Mouse (Mus musculus) gonadal fat pad, adult 2 months (tissue): ENCODE data around the gene Mpig6b. TPM values are rescaled to one million over a fixed set of nuclear protein-coding genes. Genes with fewer than 3 reads are reported as not detected.

Experiments
- DNase-seq: peaks from one replicate; pipeline ENCODE4 v3.0.0-alpha.2; 2012; ENCODE audit warnings: low read depth
- polyA plus RNA-seq: library from polyadenylated mRNA; depleted of rRNA; stranded (reverse); fragments of >200 nt; gene quantifications from 2 replicates; pipeline ENCODE4 v1.2.3, GENCODE M21; 2012

Mpig6b gene
- polyA plus RNA-seq, 1 experiment, result 1.5 TPM

DNA sequence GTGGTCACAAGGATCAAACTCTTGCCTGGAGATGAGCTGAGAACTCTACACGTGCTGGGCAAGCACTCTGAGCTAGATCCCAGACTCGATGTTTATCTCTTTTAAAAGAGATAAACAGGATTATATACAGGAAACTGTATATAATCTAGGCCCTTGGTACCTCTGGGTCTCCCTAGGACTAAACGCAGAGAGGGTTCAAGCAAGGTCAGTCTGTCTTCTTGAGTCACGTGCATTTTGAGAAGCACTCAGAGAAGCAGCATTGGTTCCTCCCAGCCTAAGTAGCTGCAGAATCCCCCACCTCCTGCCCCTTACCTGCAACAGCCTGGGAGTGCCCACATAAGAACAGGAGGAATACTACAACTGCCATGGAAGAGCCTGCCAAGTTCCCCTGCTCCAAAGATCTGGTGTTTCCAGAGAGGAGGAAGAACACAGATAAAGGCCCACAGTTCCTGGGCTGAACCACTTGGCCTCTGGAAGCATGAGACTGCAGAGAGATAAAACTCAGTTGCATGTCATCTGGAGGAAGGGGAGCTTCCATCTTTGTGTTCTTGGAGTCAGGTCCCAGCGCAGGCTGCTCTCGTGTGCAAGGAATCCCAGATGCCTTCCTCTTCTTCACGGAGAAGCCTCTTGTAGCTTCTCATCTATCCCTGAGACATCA lies 19.4 kb upstream of the Mpig6b start, which contains the start of gene Ly6g6f:
Gene Ly6g6f (minus strand): TSS at position 403 of the 658 bp plus-strand sequence.
- DNase-seq, result no peak

DNA sequence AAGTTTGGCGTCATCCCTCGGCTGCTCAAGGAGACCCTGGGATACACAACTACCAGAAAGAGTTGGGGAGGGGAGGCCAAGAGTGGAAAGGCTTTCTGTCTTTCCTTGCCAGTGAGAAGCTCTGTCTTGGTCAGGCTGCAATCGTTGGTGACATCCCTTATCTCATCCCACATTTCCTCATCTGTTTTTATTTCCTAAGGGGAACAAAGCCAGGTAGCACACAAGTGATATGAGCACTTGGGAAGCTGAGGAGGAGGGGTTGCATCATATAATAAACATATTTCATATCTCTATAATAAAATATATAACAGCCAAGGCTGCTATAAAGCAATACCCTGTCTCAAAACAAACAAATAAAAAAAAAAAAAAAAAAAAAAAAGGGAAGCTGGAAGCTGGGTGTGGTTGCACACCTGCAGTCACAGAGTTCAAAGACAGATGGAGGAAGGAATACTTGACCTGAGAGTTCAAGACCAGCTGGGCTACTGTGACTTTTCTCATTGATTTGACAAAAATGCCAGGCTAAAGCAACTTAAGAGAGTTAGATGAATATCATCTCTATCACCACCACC lies 18.0 kb upstream of the Mpig6b start:
- DNase-seq, result no peak

DNA sequence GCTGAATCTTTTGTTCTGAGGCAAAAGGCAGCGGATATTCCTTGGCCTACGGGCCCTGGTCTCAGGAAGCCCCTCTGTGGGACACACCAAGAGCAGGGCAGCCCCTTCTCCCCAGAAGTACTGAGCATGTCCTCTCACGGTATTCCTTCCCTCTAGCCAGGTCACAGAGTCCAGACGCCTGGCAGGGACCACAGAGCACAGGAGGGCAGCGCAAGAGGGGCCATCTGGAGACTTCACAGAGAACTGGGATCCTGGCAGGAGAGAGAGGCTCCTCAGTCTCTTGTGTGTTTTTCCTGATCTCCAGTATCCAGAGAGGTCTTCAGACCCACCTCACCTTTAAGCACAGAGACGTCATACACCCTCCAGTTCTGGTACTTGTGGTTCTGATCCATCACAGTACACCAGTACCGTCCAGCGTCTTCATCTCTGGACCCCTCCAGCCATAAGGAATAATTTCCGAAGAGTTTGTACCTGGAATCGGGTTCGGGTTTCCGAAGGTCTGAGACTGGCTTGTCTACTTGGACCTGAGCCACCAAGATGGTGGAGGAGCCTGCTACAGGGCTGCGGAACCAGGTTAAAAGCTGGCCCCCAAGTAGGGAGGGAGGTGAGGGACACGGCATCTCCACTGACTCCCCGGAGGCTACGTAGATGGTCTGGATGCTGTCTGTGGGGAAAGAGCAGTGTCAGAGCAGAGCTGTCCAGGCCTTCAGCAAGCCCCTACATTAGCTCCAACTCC lies 17.0 kb upstream of the Mpig6b start:
- no peak for DNase-seq

DNA sequence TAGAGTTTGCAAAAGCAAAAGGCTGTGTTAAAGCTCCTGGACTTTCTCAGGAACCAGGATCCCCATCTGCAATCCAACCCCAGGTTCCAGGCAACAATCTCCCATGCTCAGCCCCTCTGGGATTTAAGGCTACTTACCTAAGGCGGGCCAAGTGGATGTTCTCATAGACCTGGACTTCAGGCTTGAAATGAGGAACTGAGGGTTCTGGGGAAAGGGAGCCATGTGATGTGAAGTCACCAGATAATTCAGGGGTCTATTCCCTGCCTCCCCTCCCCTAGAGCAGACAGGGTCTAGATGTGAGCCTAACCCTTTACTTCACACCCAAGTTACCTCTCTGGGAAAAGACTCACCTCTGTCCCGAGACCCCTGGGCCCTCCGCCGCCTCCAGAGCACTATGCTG lies 14.7 kb upstream of the Mpig6b start:
- no peak for DNase-seq

DNA sequence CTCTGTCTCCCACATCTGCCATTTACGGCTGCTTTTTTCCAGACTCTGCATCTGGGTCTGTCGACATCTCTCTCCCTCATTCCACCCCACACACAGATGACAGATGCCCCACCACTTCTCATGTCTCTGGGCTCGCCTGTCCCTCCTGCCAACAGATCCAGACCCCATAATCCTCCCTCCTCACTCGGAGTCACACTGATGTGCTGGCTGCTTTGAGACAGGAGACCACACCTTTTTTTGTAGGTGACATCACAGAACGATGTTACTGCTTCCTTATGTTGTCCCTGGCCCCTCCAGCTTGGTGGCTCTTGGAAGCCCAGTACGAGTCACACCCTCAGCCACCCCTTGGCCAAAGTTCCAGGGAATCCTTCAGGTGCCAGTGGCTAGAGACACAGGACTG lies 14.3 kb upstream of the Mpig6b start:
- no peak for DNase-seq

DNA sequence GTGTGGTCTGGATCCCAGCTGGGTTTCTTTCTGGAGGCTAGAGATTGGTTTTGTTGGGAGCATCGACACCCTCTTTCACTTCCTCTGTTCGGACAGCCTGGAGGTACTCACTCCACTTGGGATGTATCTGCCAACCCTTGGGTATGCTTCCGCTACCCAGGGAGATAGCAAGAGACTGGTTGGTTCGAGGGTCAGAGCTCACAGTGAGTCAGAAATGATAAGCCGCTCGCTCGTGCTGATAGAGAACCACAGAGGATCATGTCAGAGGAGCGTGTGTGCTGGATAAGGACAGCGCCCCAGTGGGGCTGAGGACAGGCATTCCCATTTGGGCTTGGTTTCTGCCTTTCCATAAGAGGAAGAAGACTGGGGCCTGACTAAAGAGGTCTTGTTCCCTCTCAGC lies 13.8 kb upstream of the Mpig6b start:
- no peak for DNase-seq

DNA sequence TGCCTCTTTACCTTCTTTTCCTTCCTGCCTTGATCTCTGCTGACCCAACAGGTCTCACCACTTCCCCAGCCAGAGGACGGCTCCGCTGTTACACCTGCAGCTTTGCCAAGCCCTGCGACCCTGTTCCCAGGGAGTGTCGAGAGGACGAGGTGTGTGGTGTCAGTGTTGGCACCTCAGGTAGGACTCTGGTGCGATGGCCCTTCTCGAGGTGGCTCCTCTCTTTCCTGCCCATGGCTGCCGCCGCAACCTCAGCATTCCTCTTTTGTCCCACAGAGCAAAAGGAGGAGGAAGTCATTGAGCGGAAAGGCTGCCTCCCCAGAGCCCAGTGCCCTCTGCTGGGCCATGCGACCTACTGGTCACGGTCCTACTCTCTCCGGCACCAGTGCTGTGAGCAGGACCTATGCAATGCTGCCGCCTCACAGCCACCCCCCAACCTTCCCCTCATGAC lies 11.8 kb upstream of the Mpig6b start, which contains the start of gene Ly6g6d:
Gene Ly6g6d (minus strand): TSS at position 280 of the 448 bp plus-strand sequence.
- DNase-seq, result no peak

DNA sequence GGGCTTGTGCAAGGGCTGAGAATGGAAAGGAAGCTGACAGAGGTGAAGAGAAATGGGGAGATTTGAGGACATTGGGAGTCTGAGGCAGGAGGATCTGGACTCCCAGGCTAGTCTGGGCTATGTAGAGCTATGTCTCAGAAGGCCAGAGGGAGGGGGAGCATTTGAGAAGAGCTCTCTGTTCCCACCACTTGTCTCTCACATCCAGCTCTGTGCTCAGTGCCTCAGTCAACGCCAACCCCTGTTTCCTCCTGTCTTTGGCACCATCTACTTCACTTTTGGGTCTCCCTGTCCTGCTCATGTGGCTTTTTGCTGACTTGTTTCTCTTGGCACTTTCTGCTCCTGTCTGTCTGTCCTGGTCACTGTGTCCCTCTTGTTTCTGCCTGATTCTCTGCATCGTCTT lies 11.3 kb upstream of the Mpig6b start:
- no peak for DNase-seq

DNA sequence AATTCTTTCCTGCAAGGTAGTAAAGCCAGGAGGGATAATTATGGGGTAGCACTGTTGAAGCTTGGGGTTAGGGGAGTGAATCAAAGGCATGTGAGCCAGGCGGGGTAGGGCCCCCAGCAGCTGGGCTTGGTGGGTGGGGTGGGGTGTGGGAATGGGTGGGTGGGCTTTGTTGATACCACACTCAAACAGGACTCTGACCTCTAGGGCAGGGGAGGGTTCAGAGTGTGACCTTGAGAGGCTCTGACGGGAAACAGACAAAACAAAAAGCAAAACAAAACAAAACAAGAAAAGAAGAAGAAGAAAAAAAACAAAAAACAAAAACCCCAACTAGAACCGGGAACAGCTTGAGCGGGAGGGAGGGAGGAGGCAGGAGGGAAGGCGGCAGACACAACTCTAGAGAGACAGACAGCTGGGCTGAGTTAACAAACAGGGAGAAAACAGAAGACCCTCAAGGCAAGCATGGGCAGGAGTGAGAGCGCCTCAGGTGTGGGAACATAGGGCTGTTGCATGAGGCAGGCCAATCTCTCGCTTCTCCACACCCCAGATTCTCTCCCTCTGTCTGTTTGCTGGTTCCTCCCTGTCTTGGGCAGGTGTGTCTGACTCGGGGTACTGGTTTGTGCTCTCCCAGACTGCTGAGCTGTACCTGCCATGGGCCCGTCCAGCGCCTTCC lies 10.7 kb upstream of the Mpig6b start, which contains the start of gene Ly6g6e:
Gene Ly6g6e (plus strand): TSS at position 396 of the 670 bp plus-strand sequence.
- DNase-seq, result no peak

DNA sequence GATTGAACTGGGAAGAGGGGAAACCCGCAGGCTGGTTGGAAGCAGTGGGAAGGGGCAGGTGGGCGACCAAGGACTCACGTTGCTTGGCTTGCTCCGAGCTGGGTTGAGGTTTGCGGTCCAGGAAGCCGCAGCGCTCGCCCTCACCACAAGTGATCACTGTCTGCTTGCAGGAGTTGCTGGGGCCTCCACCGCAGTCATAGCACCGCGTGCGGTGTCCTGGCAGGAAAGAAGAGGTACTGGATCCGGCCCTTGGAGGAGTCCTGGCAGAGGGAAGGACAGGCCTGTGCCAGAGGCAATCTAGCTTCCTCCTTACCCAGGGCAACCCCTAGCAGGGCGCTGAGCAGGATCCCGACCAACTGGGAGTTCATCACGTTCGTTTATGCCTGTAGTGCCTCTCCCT lies 8.1 kb upstream of the Mpig6b start:
- no peak for DNase-seq

DNA sequence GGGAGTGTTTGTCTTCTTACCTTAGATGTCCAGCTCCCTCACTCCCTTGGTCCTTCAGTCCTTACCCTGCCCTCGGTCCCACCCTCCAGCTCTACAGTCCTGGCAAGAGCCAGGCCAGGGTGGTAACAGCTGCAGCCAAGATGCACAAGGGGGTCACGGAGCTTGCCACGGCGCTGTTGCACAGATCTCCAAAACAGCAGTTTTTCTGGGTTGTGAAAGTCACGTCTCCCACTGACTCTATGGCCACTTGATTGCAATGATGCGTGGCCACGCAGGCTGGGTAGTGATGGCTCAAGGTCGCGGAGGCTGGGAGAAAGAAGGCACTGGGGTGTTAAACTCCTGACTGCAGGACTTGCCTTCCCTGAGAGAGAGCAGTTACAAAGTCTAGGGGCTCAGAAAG lies 5.5 kb upstream of the Mpig6b start:
- DNase-seq, result no peak

DNA sequence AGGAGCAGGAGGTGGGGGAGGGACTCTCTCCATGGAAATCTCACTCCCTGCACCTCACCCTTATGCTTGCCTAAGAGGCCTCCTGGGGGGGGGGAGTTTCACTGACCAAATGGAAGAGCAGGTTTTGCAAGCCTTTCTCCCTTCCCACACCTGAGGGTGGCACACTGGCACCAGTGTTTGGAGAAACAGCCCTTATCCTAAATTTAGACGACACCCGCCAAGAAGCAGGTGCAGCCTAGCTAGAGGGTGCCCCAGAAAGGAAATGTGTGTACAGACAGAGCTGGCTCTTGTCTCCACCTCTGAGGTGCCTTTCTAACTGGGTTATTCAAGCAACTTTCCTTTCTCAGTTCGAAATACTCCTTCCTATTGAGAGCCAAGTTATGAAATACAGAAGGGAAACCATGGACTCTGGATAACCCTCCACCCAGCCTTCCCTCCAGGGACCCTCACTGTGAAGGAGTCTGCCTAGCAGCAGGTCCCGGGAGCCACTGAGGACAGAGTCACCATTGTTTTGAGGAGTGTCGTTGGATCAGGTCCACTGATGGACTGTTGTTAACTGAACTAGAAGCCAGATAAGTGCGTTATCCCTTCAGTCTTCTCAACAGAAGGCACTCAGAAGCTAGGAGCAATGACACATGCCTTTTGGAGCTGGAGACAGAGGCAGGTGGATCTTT lies 4.7 kb upstream of the Mpig6b start:
- DNase-seq, result peak; percentile 84

DNA sequence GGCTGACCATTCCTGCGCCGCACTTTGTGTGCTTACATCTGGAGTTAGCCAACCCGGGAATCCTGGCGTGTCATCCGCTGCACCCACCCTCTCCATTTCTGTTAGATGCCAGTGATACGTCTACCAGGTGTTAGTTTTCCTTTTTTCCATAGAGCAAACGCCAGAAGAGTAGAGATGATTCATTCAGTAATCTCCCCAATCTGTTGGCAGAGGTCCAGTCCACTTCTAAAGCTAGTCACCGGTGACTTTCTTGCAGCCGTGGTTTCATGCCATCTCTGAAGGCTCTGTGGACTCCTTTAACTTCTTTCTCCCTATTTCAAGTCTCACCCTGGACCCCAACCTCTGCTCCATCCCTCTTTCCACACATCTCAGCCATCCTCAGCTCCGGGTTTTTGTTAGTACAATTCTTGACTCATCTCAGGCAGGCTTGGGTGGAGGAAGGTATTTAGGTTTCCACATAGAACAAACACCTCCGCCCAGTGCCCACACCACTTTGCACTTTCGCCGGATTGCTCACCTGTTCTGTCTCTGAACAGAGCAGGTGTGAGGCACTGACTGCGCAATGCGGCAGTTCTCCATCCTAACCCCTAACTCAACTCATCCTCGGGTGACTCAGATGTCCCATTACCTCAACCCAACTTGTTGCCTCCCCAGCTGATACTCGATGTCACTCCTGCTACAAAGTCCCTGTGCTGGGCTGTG lies 2.4 kb upstream of the Mpig6b start:
- no peak for DNase-seq

DNA sequence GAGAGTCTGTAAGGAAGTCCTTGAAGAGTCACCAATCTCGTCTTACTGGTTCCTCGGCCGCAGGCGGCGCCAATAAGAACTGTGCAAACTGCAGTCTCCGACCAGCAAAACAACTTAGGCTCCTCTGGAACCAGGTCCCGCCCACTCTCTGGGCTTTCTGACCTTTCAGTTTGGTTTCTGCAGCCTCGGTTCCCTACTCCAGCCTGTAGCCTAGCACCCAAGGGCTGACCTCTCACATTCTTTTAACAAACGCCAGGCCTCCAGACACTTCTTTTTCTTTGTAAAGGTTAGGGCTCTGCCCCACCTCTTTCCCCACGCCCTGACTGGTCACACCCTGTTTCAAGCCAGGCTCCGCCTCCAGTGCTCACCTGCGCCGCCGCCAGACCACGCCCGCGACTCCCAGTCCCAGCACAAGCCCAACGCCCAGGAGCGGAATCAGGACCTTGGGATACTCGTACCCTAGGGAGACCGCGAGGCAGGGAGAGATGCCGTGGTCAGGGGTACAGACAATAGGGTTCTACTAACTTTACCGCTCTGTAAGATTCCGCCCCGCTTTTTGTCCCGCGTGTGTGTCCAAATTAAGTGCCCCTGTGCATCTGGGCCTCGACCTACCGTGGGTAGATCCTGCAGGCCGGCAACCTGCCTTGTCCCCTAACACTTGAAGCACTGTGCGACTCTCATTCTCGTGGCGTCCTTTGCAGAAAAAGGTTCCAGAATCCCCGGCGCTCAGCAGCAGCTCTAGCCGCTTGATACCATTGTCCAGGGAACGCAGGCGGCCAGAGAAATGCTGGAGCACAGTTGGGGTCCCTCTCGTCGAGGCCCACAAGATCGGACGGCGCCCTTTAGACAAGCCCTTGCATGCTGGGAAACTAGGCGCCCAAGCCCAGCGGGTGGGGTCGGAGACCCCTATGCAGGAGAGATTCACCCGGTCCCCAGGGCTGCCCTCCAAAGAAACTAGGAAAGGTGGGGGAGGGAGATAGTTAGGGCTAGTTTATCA lies 735 bp downstream of the Mpig6b start, which contains the start of gene Ly6g6c:
Gene Ly6g6c (plus strand): TSS at position 438 of the 997 bp plus-strand sequence.
- peak; percentile 86 for DNase-seq

DNA sequence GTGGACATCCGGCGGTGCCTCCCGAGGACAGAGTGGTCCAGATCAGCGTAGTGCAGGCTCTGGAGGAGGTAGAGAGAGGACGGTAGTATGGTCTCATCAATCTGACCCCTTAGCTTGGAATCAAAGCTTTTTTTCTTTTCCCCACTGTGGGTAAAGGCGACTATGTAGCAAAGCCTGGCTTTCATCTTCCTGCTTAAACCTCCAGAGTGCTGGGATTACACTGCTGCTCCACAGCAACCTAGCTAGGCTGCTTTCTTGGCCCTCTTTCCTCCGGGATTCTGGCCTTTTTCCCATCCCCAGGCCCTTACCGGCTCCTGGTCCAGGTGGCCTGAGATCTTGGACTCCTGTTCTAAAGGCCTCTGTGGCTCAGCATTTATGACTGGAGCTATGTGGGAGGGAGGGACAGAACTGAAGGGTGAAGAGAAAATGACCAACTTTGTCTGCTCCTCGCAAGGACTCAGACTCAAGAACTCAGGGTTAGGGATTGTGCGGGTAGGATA lies 1.6 kb downstream of the Mpig6b start:
- no peak for DNase-seq

DNA sequence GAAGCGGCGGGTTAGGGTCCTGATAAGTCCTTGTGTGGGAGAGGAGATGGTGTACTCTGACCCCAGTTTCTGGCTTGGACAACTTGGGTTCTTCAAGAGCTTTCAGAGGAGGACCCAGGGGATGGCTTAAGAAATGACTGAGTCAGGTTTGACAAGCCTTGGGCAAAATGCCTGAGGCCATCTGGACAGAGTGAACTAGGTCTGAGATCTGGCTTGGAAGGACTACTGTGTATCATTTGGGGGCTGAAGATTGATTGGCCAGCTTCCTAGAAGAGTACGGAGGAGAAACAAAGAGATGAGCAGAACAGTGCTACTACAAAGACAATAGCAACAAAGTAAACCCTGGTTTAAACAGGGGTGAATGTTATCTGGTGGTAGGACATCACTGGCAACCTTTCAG lies 2.5 kb downstream of the Mpig6b start:
- DNase-seq, result no peak

DNA sequence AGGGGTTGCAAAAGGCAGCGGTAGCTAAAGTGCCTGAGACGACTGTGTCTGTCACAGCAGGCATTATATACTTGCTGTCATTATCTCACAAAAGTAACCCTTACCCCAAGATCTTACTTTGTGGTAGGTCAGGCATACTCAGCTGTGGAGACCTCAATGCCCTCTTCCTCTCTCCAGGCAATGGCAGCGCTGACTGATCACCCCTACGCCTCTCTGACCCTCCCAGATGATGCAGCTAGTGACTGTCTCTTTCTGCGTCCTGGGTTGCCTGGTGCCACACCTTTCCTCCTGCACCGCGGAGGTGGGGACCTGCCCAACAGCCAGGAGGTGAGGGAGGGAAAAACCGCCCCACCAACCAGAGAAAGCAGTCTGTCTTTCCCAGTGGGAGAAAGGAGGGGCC lies 4.7 kb downstream of the Mpig6b start:
- DNase-seq, result no peak

DNA sequence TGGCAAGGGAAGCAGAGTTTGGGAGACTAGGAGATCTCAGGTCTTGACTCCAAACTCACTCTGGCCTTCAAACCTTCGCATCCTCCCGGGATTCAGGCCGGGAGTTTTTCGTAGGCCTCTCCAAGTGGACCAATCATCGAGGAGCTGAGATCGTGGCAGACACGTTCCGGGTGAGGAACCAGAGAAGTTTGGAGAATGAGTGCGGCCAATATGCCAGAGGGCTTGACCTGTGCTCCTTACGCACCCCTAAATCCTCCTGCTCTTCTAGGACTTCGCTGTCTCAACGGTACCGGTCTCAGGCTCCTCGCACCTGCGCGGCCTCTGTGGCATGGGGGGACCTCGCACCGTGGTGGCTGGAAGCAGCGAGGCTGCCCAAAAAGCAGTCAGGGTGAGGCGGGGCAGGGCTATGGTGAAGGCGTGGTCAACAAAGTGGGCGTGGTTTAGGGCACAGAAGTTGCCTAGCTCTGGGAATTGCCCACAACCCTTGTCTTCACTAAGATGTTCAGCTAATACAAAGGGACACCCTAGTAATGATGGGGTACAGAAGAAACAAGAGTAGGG lies 5.2 kb downstream of the Mpig6b start:
- no peak for DNase-seq

DNA sequence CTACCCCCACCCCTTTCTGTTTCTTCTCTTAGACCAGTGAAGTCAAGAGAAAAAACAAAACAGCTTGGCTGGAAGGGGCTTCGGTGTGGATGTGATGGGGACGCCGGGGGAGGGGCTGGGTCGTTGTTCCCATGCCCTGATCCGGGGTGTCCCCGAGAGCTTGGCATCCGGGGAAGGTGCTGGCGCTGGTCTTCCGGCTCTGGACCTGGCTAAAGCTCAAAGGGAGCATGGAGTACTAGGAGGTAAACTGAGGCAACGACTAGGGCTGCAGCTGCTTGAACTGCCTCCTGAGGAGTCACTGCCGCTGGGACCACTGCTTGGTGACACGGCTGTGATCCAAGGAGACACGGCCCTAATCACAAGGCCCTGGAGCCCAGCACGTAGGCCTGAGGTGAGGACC lies 5.9 kb downstream of the Mpig6b start:
- DNase-seq, result no peak
